Mouse (Mus musculus) forebrain, embryonic 13.5 days (tissue): Measurements from ENCODE around the gene Suv39h1. TPM values are rescaled to one million over a fixed set of nuclear protein-coding genes. Genes with fewer than 3 reads are reported as not detected.
"Not testable (repeated sequence)": the region's sequence is repeated elsewhere in the genome, so short reads cannot be mapped to it uniquely, and the experiment has no call there.

ENCODE experiments used
- ATAC-seq: fragments of 200-750 bp; cut with Nextera tagmentation; 2 replicates; pipeline ENCODE4 v1.8.0; 2017
- H3K27ac ChIP-seq: fragments of 300-500 bp; sonication (generic); 2 replicates; pipeline ENCODE4 v1.5.1; 2015; ENCODE audit warnings: inconsistent platforms, mild to moderate bottlenecking, moderate library complexity
- H3K27me3 ChIP-seq: fragments of 300-500 bp; sonication (generic); 2 replicates; pipeline ENCODE4 v1.6.1; 2015; ENCODE audit warnings: mild to moderate bottlenecking, inconsistent platforms
- H3K36me3 ChIP-seq: fragments of 300-500 bp; sonication (generic); 2 replicates; pipeline ENCODE4 v1.6.1; 2015; ENCODE audit warnings: mild to moderate bottlenecking, inconsistent platforms; ENCODE audit not compliant: poor library complexity, severe bottlenecking
- H3K4me1 ChIP-seq: fragments of 300-500 bp; sonication (generic); 2 replicates; pipeline ENCODE4 v1.6.1; 2015; ENCODE audit warnings: inconsistent platforms
- H3K4me2 ChIP-seq: fragments of 300-500 bp; sonication (generic); 2 replicates; pipeline ENCODE4 v1.6.1; 2015; ENCODE audit warnings: inconsistent platforms, mild to moderate bottlenecking, moderate library complexity
- H3K4me3 ChIP-seq: fragments of 300-500 bp; sonication (generic); 2 replicates; pipeline ENCODE4 v1.5.1; 2015; ENCODE audit warnings: mild to moderate bottlenecking, inconsistent platforms
- H3K9ac ChIP-seq: fragments of 300-500 bp; sonication (generic); 2 replicates; pipeline ENCODE4 v1.6.1; 2015; ENCODE audit warnings: mild to moderate bottlenecking, inconsistent platforms
- H3K9me3 ChIP-seq: fragments of 300-500 bp; sonication (generic); replicated peaks from 2 replicates; pipeline ENCODE4 v1.6.1; 2016; ENCODE audit warnings: inconsistent platforms
- WGBS: fragments of 180-500 bp; shearing (Covaris S2); methylation state at CpG from one replicate; pipeline ENCODE4 v1.1.7; 2015; 5-methylcytosine and 5-hydroxymethylcytosine counted together
- polyA plus RNA-seq: library from polyadenylated mRNA; unstranded; fragments of >200 nt; fragmentation: Nextera tagmentation; extraction: Ambion mirVana; gene quantifications from 2 replicates; pipeline ENCODE4 v1.2.1, GENCODE M21; 2015

Gene Suv39h1
- polyA plus RNA-seq, 1 experiment from 2014 or later = 62.3 TPM

DNA sequence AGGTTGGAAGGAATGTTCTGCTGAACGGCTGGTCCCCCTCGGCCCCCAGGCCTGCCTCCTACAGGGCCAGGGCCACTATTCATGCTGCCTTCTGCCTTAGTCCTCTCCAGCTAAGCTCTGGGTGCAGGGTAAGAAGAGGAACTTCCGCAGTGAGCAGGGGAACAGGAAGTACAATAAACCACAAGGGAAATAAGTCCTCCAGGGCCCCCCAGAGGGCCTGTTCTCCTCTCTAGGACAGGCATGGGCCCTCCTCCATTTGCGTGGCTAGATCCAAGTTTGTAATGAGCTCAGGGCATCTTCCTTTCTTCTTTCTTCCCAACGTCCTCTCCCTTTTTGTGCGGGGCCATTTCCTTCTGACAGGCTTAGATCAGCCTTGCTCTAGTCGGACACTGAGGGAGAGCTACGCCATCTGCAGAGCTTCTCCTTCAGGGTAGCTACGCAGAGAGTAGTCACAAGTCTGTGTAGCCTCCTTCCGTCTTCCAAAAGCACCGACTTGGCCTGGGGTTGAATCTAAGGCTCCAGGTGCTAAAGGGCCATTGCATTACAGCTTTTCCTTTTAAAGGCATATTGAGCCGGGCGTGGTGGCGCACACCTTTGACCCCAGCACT is 15.9 kb upstream of the Suv39h1 start, which contains the start of gene Was:
Gene Was, minus strand, starts transcription at position 153 of the 608 bp plus-strand sequence.
- Histone ChIP-seq H3K9me3 (no peaks in the 10 kb centered on the region), H3K9ac (no peak within 1 kb of the TSS), H3K27me3 (no peaks in the 10 kb centered on the region), H3K4me3 (no peak within 1 kb of the TSS), H3K4me1 (no peaks in the 10 kb centered on the region), H3K27ac (no peak within 1 kb of the TSS), H3K36me3 (no peaks in the 10 kb centered on the region), H3K4me2 (no peak within 1 kb of the TSS)
- WGBS = 87% methylated on average over 14 of the region's 14 CpGs
- no peak for ATAC-seq

DNA sequence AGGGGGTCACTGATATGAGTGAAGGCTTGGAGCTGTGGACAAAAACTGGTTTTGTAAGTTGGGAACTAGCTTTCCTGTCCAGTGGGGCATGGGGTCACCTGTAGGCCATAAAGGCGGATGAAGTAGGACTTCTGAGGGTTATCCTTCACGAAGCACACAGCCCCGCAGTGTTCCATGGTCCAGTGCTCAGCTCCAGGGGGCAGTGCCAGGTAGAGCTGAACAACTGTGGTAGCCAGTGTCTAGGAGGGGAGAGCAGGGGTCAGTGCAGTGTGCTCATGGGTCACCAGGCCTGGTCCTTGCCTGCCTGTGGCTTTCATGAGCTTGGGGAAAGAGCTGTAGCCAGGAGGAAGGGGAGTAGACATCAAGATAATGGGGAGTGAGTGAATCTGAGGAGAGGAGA is 15.2 kb upstream of the Suv39h1 start:
- ATAC-seq = no peak
- Histone ChIP-seq H3K9ac (no peak overlapping the region), H3K9me3 (no peaks in the 10 kb centered on the region), H3K27ac (no peak overlapping the region), H3K4me3 (no peak overlapping the region), H3K4me1 (no peaks in the 10 kb centered on the region), H3K27me3 (no peaks in the 10 kb centered on the region), H3K4me2 (no peak overlapping the region), H3K36me3 (no peaks in the 10 kb centered on the region)
- WGBS = 92% methylated on average over 3 of the region's 3 CpGs

DNA sequence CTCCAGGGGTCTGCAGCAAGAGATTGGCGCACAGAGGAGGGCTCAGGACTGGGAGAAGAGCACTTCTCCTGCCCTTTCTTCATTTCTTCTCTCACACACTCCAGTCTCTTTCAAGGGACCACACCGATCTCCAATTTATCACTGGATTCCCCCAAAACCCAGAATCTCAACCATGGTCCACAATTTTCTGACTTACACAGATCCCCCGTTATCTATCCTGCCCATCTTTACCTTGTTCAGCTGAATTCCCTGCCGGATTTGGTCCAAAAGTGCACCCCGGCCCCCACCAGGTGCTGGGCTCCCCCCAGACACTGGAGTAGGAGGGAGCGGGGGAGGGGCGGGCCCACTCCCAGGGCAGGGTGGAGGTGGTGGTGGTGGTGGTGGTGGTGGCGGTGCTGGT is 11.1 kb upstream of the Suv39h1 start:
- no peaks in the 10 kb centered on the region for H3K9me3 ChIP-seq
- H3K36me3 ChIP-seq = no peaks in the 10 kb centered on the region
- no peak overlapping the region for H3K4me3 ChIP-seq
- no peak for ATAC-seq
- 87% methylated on average over 7 of the region's 8 CpGs for WGBS
- no peaks in the 10 kb centered on the region for H3K27me3 ChIP-seq
- H3K27ac ChIP-seq = no peak overlapping the region
- no peak overlapping the region for H3K9ac ChIP-seq
- H3K4me2 ChIP-seq = no peak overlapping the region
- no peaks in the 10 kb centered on the region for H3K4me1 ChIP-seq

DNA sequence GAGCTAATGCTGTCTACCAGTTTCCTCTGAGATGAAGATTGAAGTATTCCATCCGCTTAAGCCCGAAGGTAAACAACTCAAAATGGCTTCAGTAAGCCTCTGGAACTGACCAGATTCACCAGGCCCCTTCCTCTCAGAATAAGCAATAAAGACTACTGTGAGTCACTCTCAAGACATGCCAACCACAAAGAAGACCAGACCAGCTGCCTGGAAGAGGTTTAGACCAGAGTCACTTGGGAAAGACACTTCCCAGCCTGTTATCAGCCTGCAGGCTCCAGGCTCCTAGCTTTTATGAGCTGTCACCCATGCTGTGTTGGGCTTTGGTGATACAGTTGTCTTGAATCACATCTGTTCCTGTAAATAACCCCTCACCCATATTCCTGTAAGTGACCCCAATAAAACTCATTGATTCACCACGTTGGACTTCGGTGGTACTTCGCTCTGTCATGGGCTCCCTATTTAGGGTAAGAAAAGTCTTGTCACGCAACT is 10.3 kb upstream of the Suv39h1 start:
- H3K36me3 ChIP-seq = no peaks in the 10 kb centered on the region
- no peaks in the 10 kb centered on the region for H3K9me3 ChIP-seq
- no peak overlapping the region for H3K27ac ChIP-seq
- no peak for ATAC-seq
- H3K27me3 ChIP-seq = no peaks in the 10 kb centered on the region
- H3K4me2 ChIP-seq = no peak overlapping the region
- H3K4me3 ChIP-seq = no peak overlapping the region
- no peak overlapping the region for H3K9ac ChIP-seq
- 90% methylated on average over 6 of the region's 6 CpGs for WGBS
- H3K4me1 ChIP-seq = no peaks in the 10 kb centered on the region

DNA sequence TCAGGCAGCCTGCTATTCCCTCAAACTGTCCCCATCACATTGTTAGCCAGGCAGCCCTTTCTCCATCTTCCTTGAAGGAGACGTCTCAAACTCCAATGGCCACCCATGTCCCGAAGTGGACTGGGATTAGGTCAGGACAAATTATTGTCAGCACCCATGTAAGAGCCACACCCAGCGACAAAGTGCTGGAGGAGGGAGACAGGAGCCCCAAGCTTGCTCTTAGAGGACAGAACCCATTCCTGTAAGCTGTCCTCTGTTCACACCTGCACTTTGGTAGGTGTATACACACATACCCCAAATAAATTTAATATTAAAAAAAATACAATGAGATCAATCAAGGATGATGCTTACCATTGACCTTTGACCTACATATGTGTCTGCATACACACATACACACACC is 544 bp upstream of the Suv39h1 start:
- peak; percentile 36 for ATAC-seq

DNA sequence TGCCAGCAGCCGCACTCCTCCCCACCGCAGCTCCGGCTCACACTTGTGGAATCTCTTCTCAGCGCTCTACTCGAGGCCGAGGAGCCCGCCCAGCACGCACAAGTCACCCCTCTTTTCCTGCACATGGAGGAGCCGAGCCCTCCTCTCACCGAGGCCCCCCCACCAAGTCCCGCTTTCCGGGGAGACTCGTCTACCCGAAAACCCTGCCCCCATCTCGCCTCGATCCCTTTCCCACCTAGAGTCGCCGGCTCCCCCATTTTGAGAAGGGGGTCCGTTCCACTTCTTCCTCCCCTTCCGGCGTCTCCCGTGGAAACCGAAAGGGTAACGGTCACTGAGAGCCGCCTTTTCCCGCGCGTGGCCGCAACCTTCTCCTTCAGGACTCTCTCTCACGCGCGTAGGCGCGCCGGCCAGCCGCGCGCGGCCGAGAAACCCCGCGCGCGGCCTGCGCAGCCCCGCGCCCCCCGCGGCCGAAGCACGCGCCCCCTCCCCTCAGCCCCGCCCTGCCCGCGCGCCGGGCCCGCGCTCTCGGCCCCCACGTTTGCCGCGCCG is 605 bp downstream of the Suv39h1 start:
- peak; percentile 4 for ATAC-seq
- H3K9ac ChIP-seq = peak overlapping the region; percentile 68
- peaks cover 6% of the 10 kb centered on the region for H3K4me1 ChIP-seq
- no peaks in the 10 kb centered on the region; the same call in 1 of the 2 replicates for H3K9me3 ChIP-seq
- H3K4me3 ChIP-seq = peak overlapping the region; percentile 61
- H3K4me2 ChIP-seq = peak overlapping the region; percentile 62
- H3K36me3 ChIP-seq = peaks cover 13% of the 10 kb centered on the region
- peak overlapping the region; percentile 75 for H3K27ac ChIP-seq
- 16% methylated on average over 49 of the region's 64 CpGs for WGBS
- no peaks in the 10 kb centered on the region for H3K27me3 ChIP-seq

More for the DNA sequence above, 544 bp upstream of the Suv39h1 start:
- Histone ChIP-seq H3K4me3 (peak overlapping the region; percentile 61), H3K4me1 (peaks cover 6% of the 10 kb centered on the region), H3K27me3 (no peaks in the 10 kb centered on the region), H3K27ac (peak overlapping the region; percentile 80), H3K9me3 (no peaks in the 10 kb centered on the region; the same call in 1 of the 2 replicates), H3K9ac (peak overlapping the region; percentile 51), H3K4me2 (peak overlapping the region; percentile 55), H3K36me3 (peaks cover 10% of the 10 kb centered on the region)
- WGBS = 26% methylated on average over 3 of the region's 3 CpGs

DNA sequence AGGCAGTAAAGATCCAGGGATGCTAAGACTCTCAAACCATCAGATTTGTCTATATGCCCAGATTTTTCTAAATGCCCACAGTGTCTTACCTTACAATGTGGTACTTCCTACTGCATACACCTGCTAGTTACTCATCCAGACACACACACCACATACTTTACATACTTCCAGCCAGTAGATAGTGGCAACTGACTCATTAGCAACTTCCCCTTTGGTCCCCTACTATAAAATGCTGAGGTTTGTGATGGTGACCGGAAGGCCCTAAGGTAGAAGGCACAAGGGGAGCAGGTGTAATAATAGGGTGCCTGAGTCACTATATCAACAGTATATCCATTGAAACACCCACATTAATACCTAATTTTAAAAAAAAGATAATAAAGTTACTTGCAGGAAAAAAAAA is 5.4 kb downstream of the Suv39h1 start:
- Histone ChIP-seq H3K9ac (no peak overlapping the region), H3K27ac (no peak overlapping the region), H3K27me3 (no peaks in the 10 kb centered on the region), H3K9me3 (no peaks in the 10 kb centered on the region), H3K36me3 (peaks cover 40% of the 10 kb centered on the region), H3K4me1 (peaks cover 6% of the 10 kb centered on the region), H3K4me2 (no peak overlapping the region), H3K4me3 (no peak overlapping the region)
- no peak for ATAC-seq
- 95% methylated on average over 1 of the region's 1 CpGs for WGBS

DNA sequence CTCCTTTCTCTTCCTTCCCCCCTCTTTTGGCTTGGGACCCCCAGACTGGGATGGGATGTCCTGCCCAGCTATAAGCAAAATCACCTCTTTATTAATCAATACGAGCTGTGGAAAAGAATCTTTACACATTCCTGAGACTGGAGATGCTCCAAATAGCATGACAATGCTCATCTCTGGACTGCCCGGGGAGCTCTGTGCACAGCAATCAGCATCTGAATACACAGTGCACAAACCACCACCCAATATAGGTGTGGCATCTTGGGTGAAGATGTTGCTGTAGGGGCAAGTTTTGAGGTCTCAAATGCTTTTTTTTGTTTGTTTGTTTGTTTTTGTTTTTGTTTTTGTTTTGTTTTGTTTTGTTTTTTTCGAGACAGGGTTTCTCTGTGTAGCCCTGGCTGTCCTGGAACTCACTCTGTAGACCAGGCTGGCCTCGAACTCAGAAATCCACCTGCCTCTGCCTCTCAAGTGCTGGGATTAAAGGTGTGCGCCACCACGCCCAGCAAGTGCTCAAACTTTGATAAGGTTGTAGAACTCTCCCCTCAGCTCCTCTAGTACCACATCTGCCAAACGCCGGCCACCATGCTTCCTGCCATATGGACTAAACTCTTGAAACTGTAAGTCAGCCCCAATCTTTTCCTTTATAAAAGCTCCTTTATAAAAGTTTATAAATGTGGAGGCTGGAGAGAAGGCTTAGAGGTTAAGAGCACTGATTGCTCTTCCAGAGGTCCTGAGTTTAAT is 23.3 kb downstream of the Suv39h1 start:
- H3K4me2 ChIP-seq, H3K9me3 ChIP-seq, H3K27me3 ChIP-seq, H3K4me1 ChIP-seq, H3K27ac ChIP-seq, H3K36me3 ChIP-seq, H3K4me3 ChIP-seq, H3K9ac ChIP-seq, ATAC-seq: not testable (repeated sequence)
- WGBS = 83% methylated on average over 8 of the region's 8 CpGs

DNA sequence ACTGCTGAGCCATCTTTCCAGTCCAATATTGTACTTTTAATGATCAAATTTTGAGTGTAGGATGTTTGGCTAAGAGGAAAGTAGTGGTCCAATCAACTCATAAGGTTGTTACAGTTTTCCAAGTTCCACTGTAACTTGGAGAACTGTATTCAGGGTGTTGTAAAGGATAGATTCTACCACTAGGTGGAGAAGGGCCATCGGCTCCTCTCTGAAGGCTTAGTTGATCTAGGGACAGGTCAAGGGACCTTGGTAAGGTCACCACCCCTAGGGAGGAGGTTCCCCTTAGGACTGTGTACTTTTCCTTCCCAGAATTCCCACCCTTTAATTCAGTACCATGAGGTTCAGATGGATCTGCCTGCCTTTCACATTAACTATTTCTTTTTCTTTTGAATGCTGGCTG is 41.6 kb downstream of the Suv39h1 start:
- Histone ChIP-seq H3K27ac (no peak overlapping the region), H3K9me3 (no peaks in the 10 kb centered on the region), H3K4me2 (no peak overlapping the region), H3K4me3 (no peak overlapping the region), H3K36me3 (no peaks in the 10 kb centered on the region), H3K4me1 (no peaks in the 10 kb centered on the region), H3K9ac (no peak overlapping the region), H3K27me3 (no peaks in the 10 kb centered on the region)
- WGBS = 94% methylated on average over 1 of the region's 1 CpGs
- ATAC-seq = no peak

DNA sequence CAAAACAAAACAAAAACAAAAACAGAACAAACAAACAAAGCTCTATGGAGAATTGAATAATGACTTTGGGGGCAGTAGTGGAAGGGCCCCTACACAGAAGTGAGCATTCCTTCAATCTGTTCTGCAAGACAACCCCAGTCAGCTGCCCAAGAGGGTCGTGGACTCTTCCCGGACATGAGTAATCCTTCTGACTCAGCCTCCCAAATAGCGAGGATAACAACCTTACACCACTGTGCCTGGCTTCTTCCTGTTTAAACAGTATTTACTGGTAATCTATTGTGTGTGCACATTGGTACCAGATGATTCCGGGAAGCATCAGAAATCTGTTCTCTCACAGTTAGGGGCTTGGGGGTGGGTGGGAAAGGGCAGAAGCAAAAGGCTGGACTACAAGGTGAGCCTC is 47.7 kb downstream of the Suv39h1 start:
- H3K4me3 ChIP-seq = no peak overlapping the region
- H3K9me3 ChIP-seq = no peaks in the 10 kb centered on the region
- H3K9ac ChIP-seq = no peak overlapping the region
- 84% methylated on average over 4 of the region's 4 CpGs for WGBS
- no peaks in the 10 kb centered on the region for H3K36me3 ChIP-seq
- no peak overlapping the region for H3K4me2 ChIP-seq
- H3K27ac ChIP-seq = no peak overlapping the region
- no peaks in the 10 kb centered on the region for H3K4me1 ChIP-seq
- no peak for ATAC-seq
- no peaks in the 10 kb centered on the region for H3K27me3 ChIP-seq

DNA sequence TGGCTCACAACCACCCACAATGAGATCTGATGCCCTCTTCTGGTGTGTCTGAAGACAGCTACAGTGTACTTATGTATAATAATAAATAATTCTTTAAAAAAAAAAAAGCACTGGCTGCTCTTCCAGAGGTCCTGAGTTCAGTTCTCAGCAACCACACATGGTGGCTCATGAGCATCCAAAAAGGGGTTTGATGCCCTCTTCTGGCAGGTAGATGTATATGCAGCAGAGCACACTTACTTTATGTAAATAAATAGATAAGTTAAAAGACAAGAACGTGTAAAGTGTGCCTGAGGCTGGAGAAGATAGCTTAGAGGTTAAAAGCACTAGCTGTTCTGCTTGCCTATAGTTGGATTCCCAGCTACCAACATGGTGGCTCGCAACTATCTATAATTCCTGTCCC is 49.8 kb downstream of the Suv39h1 start:
- H3K27ac ChIP-seq = no peak overlapping the region
- no peak for ATAC-seq
- H3K9ac ChIP-seq = no peak overlapping the region
- no peaks in the 10 kb centered on the region for H3K4me1 ChIP-seq
- H3K27me3 ChIP-seq = no peaks in the 10 kb centered on the region
- H3K4me3 ChIP-seq = no peak overlapping the region
- no peak overlapping the region for H3K4me2 ChIP-seq
- H3K36me3 ChIP-seq = no peaks in the 10 kb centered on the region
- 77% methylated on average over 2 of the region's 2 CpGs for WGBS
- no peaks in the 10 kb centered on the region for H3K9me3 ChIP-seq

DNA sequence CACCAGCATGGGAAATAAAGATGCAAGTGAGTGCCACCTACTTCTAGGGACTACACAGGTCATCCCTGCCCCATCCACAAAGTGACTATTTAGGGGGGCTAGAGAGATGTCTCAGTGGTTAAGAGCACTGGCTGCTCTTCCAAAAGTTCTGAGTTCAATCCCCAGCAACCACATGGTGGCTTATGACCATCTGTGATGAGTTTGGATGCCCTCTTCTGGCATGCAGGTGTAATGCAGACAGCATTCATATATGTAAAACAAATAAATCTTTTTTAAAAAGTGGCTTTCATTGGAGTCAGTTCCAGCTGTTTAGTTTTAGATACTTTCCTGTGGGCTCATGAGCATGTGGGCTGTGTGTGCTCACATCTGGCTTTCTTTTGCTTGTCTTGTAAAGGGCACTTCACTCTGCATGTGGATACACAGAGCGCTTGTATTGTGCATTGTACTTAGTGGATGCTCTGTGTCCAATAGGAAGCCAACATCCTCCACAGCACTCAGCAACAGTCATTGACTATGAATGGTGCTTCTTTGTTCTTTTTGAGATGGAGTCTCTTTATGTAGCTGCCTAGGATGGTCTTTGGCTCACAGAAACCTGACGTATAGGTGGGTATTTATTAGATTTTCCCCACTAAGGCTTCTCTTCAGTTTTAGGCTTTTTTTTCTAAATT is 54.3 kb downstream of the Suv39h1 start:
- Histone ChIP-seq H3K9ac (no peak overlapping the region), H3K27me3 (no peaks in the 10 kb centered on the region), H3K4me1 (no peaks in the 10 kb centered on the region), H3K4me2 (no peak overlapping the region), H3K36me3 (no peaks in the 10 kb centered on the region), H3K9me3 (no peaks in the 10 kb centered on the region), H3K27ac (no peak overlapping the region), H3K4me3 (no peak overlapping the region)
- ATAC-seq = no peak
- 61% methylated on average over 2 of the region's 2 CpGs for WGBS
